Mouse (Mus musculus): ENCODE results near the gene Ugcg. TPM values are rescaled to one million over a fixed set of nuclear protein-coding genes. Genes with fewer than 3 reads are reported as not detected.
A peak's percentile ranks its signal among the peaks of the same experiment; 100 is the strongest.

Ugcg gene
- 10 to 100 TPM; 40.2 to 46.3 TPM for total RNA-seq (2021)
- long read RNA-seq, experiment 1, full-length matches to known transcripts: 20 of 24 reads
- long read RNA-seq, experiment 1, partial matches to known transcripts: 0 of 24 reads
- long read RNA-seq, experiment 1, other reads (novel, unspliced or antisense): 4 of 24 reads
- long read RNA-seq, experiment 2, full-length matches to known transcripts: 4 of 4 reads
- long read RNA-seq, experiment 2, partial matches to known transcripts: 0 of 4 reads
- long read RNA-seq, experiment 2, other reads (novel, unspliced or antisense): 0 of 4 reads

- peak; percentile 87 to 94 for DNase-seq
These were observed at the start of gene Ugcg for GRCm38 (mm10) chr4:59188802-59189545. Gene Ugcg (plus strand): TSS chr4:59189257.

- peak in 1 of 2 experiments; percentile 33 for DNase-seq
These were observed 40.0 kb upstream of the Ugcg start for GRCm38 (mm10) chr4:59149043-59149442.

- DNase-seq: no peak
These were observed 38.1 kb upstream of the Ugcg start for GRCm38 (mm10) chr4:59150907-59151306.

- DNase-seq: no peak
These were observed 37.1 kb upstream of the Ugcg start for GRCm38 (mm10) chr4:59151953-59152352.

- no peak for DNase-seq
These were observed 32.0 kb upstream of the Ugcg start for GRCm38 (mm10) chr4:59156897-59157592.

GRCm38 (mm10) chr4:59157654-59158053, 31.4 kb upstream of the Ugcg start:
- no peak for DNase-seq

GRCm38 (mm10) chr4:59160289-59160688, 28.8 kb upstream of the Ugcg start:
- no peak for DNase-seq

- peak; percentile 20 to 43 for DNase-seq
These were observed 27.9 kb upstream of the Ugcg start for GRCm38 (mm10) chr4:59160959-59161670.

GRCm38 (mm10) chr4:59164034-59164433, 25.0 kb upstream of the Ugcg start:
- DNase-seq: no peak

GRCm38 (mm10) chr4:59167251-59167847, 21.7 kb upstream of the Ugcg start:
- no peak for DNase-seq

- DNase-seq: peak; percentile 22 to 29
These were observed 19.1 kb upstream of the Ugcg start for GRCm38 (mm10) chr4:59169981-59170380.

GRCm38 (mm10) chr4:59172616-59173015, 16.4 kb upstream of the Ugcg start:
- DNase-seq: peak; percentile 37 to 40

- peak; percentile 46 to 55 for DNase-seq
These were observed 15.7 kb upstream of the Ugcg start for GRCm38 (mm10) chr4:59173181-59173922.

- DNase-seq: peak in 1 of 2 experiments; percentile 33
These were observed 14.1 kb upstream of the Ugcg start for GRCm38 (mm10) chr4:59175003-59175402.

GRCm38 (mm10) chr4:59175929-59176328, 13.1 kb upstream of the Ugcg start:
- no peak for DNase-seq

GRCm38 (mm10) chr4:59177566-59177965, 11.5 kb upstream of the Ugcg start:
- DNase-seq: no peak

- no peak for DNase-seq
These were observed 7.5 kb upstream of the Ugcg start for GRCm38 (mm10) chr4:59181320-59182271.

- DNase-seq: no peak
These were observed 3.4 kb upstream of the Ugcg start for GRCm38 (mm10) chr4:59185671-59186070.

- peak; percentile 53 to 63 for DNase-seq
These were observed 1.8 kb upstream of the Ugcg start for GRCm38 (mm10) chr4:59187289-59187688.

GRCm38 (mm10) chr4:59188474-59188801, 619 bp upstream of the Ugcg start:
- no peak for DNase-seq

Measured in adrenal gland, postnatal 36 days (tissue).